Mouse (Mus musculus): Measurements from ENCODE around the gene Herc4.

DNA sequence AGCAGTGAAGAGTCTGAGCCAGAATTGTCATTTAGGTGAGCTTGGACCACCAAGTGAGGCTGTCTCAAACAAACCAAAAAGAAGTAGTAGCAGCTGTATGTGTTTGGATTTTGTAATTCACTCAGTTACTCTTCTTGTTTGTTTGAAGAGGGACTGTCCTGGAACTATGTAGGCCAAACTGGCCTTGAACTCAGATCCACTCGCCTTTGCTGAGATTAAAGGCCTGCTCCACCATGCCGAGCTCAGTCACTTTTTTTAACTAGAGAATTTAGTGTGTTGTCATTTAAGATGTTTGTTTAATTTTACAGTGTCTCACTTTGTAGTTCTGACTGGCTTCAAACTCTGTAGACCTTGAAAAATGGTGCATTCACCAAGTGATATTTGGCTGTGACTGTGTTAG is 24.3 kb downstream of the Herc4 start:
- no peak for TF ChIP-seq POLR2A (IDR thresholded peaks at IDR 0.05; ENCODE audit: low read depth, low read length)
- no peak for TF ChIP-seq CTCF (IDR thresholded peaks at IDR 0.05; ENCODE audit: borderline replicate concordance, insufficient read depth, low read length)

Data from embryonic fibroblast, embryonic 13.5 days (primary cell).